Mouse (Mus musculus) ovary, adult 2 months (tissue): ENCODE data around the gene Snapc3. TPM values are rescaled to one million over a fixed set of nuclear protein-coding genes. Genes with fewer than 3 reads are reported as not detected.

Source experiments
- polyA plus RNA-seq: library from polyadenylated mRNA; depleted of rRNA; stranded (reverse); fragments of >200 nt; gene quantifications from 2 replicates; pipeline ENCODE4 v1.2.3, GENCODE M21; 2012; rRNA removed

The Snapc3 gene
- 22.9 and 29.3 TPM in 2 replicates for polyA plus RNA-seq

DNA sequence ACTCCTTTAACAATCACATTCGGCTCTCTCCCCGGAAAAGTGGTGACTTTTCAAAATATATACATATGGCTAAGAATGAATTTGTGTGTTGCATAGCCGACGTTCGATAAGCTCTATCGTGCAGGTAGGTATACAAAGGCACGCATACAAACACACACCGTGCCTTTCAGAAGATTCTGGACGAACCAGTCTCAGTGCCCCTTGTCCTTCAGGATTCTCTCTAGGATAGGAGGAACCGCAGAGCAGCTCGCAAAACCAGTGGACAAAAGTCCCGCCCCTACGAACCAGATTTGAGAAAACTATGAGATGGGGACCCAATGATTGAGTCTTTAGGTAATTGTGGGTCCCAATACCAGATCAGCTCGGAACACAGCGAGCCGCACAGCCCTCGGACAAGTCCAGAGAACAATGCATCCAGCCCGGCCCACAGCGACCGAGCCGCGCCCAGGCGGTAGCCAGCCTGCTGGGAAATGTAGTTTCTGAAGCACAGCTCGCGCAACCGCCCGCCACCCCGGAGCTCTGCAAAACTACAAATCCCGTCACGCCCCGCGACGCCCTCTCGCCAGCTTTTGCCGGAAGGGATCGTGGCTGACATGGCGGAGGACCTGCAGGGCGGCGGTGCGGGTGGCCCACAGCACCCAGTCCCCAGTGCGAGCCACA is at the start of gene Snapc3:
Snapc3 (plus strand) TSS at position 565 of the 660 bp plus-strand sequence.

DNA sequence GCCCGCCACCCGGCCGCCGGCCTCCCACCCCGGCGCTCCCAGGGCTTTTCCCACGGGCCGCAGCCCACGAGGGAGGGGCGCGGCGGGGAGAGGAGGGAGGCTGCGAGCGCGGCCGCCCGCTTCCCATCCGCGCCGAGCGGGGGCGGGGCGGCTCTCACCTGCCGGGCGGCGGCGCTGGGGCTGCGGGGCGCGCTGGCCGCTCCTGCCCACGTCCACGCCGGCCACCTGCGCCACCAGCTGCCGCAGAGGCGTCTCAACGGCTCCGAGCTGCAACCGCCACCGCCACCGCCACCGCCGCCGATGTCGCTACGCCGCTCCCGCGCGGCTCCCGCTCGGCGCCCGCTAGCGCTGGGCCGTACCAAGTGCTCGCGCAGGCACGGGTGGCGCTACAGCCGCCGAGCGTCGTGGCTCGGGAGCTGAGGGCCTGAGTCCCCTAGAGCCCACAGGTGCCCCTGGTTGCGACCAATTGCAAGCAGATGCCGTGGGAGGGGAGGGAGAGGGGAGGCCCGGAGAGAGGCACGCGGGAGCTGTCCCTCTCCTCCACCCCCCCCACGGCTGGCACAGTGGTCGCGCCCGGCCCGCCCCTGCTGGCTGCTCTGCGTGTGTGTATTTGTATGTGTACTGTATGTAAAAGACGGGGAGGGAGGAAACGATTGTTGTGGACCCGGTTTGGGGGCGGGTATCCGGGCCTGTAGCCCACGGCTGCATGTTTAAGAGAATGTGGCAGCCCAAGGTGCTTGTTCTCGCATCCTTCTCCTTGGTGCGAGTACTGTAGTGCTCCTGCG is 68.8 kb downstream of the Snapc3 start, which contains the start of gene Psip1:
Psip1 (minus strand) TSS at position 343 of the 785 bp plus-strand sequence.

Other genes with a start within 250 kb of the Snapc3 start
- 3.1 and 3.2 TPM in 2 replicates for gene Ttc39b, start 93.5 kb upstream of the Snapc3 start, polyA plus RNA-seq
- 95.4 and 106 TPM in 2 replicates for gene Psip1, start 68.7 kb downstream of the Snapc3 start, polyA plus RNA-seq
- gene Ccdc171, start 107.8 kb downstream of the Snapc3 start, polyA plus RNA-seq, result 1.4 and 1.7 TPM in 2 replicates